Mouse (Mus musculus): Measurements from ENCODE around the gene Tnnt2.

The Tnnt2 gene

DNA sequence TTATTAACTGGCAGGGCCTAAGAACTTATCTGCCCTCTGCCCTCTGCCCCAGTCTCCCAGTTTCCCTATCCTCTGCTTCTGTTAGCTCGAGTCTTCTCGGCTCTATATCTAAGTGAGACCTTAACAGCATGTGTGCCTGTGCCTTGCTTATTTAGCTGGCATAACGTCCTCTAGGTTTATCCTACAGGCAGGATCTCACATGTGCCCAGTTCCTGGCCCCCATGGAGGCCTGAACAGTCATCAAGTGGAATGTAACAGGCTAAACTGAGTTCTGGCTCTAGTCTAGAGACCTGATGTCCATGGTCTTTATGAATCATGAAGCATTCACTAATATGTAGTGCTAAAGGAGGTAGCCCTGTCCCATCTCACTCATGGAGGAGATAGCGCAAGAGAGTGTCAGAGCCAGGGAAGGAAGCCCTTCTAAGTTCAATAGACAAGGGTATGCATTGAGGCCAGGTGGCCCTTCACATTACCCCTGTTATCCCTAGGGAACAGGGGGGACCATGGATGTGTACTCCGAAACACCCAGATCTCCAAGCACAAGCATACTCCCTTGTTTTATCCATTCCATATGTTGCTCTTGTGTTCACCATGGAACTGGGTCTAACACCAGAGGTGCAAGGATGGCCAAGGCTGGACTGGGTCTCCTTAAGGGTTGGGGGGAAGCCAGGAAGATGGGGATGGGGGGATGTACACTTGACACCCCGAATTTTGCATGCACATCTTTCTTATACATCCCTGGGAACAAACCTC, 18.6 kb downstream of the Tnnt2 start:
- no peak for DNase-seq (ENCODE audit: extremely low read depth, low read depth, low spot score)

DNA sequence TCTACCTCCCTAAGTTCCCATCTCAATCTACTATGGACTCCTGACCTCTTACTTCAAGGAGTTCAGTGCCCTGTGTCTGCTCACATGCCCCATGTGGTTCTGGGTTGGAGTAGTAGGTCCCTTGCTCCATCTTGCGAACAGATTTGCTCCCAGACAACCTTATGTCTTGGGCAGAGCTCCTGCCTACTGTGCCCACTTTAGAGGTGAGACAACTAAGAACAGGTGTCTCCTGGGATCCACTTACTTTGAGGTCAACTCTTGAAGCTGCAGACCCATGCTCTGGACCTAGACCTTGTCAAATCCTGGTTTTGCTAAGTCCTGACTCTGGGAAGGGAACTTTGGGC, 19.2 kb downstream of the Tnnt2 start:
- no peak for DNase-seq (ENCODE audit: extremely low read depth, low read depth, low spot score)

DNA sequence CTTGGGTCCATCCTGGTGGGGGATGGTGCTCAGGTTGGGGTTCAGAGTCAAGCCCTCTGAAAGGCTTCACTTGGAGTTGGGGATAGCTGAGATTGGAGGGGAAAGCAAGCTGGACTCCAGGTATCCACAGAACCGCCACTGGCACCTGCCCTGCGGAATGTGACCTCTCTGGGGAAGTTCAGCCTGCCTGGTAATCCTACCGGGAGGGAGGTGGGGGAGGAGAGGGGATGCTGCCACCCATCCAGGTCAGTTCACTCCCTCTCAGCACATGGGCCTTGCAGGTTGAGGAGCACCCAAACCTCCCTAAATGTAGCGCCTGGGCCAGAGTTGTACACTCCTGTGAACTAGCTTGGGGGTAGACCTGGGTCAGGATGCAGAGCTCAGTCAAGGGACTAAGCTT, 19.9 kb downstream of the Tnnt2 start:
- DNase-seq (ENCODE audit: extremely low read depth, low read depth, low spot score) = no peak

GRCm38 (mm10) chr1:135857137-135857775, 21.1 kb downstream of the Tnnt2 start:
- DNase-seq (ENCODE audit: extremely low read depth, low read depth, low spot score) = no peak

GRCm38 (mm10) chr1:135858533-135858932, 22.4 kb downstream of the Tnnt2 start:
- no peak for DNase-seq (ENCODE audit: extremely low read depth, low read depth, low spot score)

- no peak for DNase-seq (ENCODE audit: extremely low read depth, low read depth, low spot score)
Measured at GRCm38 (mm10) chr1:135861091-135861490, 24.9 kb downstream of the Tnnt2 start.

DNA sequence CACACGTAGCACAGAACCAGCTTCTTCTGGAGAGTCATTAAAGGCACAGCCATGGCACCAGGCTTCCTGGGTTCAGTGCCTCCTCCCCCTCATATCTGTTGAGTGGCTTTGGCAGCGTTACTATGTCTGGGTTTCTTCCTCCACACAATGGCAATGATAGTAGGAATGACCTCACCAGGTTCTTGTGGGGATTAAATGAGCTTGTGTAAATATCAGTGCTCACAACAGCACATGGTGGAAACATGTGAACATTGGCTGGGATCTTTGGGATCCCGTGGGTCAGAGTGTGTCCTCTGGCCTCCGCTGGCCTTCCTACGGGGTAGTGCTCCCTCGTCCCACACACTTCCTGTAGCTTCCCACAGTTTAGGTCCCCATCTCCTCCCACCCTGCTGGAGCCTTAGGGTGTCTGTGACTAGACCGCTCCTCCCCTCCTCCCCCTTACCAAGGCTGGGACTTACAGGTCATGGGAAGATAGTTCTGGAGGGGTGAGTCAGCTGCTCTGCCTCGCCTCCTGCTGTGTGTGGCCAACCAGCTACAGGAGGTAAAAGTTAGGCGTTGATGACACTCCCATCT, 25.9 kb downstream of the Tnnt2 start:
- DNase-seq (ENCODE audit: extremely low read depth, low read depth, low spot score) = peak; percentile 39

- DNase-seq (ENCODE audit: extremely low read depth, low read depth, low spot score) = no peak
Measured at GRCm38 (mm10) chr1:135862561-135862960, 26.4 kb downstream of the Tnnt2 start.

- no peak for DNase-seq (ENCODE audit: extremely low read depth, low read depth, low spot score)
Measured at GRCm38 (mm10) chr1:135863786-135864335, 27.7 kb downstream of the Tnnt2 start.

DNA sequence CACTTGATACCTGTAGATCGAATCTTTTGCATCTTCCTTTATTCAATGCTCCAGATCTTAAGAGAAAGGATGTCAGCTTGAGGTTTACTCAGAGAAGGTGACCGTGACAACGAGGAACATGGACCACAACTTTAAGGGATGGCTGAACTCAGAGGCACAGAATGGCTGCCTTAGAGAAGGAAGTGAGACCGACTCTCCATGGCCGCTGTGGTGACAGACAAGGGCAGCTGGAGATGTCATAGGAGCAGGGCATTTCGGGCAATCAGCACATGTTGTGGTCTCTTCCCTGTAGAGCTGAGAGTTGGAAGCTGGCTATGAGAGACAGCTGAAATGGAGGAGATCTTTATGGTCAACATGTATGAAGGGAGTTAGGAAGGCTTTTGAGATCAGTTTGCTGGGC, 28.7 kb downstream of the Tnnt2 start:
- no peak for DNase-seq (ENCODE audit: extremely low read depth, low read depth, low spot score)

- DNase-seq (ENCODE audit: extremely low read depth, low read depth, low spot score) = no peak
Measured at GRCm38 (mm10) chr1:135865518-135866194, 29.5 kb downstream of the Tnnt2 start.

DNA sequence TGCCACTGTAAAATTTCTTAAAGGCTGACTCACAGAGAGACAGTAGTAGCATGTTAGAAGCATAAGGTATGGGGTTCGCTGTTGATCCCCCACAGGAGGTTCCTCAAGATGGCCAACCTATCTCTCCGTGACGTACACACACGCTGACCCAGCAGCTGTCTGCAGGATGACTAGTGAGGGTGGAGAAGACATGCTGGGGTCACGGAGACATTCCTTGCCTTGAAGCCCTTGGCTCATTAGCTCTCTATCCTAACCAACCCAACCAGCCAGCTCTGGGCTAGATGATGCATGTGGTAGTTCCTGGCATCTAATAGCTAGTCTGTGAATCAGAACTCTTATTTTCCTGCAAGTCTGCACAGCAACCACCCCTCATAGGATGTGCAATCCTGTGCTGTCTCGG, 32.4 kb downstream of the Tnnt2 start:
- DNase-seq (ENCODE audit: extremely low read depth, low read depth, low spot score) = no peak

- no peak for DNase-seq (ENCODE audit: extremely low read depth, low read depth, low spot score)
Measured at GRCm38 (mm10) chr1:135872991-135873390, 36.8 kb downstream of the Tnnt2 start.

DNA sequence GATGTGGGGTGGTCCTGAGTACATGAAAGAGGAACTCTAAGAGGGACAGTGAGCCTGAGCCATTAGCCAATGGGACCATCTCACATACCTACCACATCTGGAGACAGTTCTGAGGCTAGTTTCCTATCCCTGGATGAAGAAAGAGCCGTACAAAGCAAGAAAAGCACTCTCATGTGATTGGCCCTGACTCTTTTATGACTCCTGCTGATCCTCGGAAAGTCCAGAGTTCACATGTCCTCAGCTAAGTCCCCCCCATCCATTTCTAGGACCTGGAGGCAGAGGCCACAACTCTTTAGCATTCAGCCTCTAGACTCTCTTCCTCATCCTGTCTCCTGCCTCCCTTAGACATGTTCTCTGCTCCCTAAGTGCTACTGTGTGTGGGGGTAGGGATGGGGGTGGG, 41.1 kb downstream of the Tnnt2 start:
- DNase-seq (ENCODE audit: extremely low read depth, low read depth, low spot score) = no peak

DNA sequence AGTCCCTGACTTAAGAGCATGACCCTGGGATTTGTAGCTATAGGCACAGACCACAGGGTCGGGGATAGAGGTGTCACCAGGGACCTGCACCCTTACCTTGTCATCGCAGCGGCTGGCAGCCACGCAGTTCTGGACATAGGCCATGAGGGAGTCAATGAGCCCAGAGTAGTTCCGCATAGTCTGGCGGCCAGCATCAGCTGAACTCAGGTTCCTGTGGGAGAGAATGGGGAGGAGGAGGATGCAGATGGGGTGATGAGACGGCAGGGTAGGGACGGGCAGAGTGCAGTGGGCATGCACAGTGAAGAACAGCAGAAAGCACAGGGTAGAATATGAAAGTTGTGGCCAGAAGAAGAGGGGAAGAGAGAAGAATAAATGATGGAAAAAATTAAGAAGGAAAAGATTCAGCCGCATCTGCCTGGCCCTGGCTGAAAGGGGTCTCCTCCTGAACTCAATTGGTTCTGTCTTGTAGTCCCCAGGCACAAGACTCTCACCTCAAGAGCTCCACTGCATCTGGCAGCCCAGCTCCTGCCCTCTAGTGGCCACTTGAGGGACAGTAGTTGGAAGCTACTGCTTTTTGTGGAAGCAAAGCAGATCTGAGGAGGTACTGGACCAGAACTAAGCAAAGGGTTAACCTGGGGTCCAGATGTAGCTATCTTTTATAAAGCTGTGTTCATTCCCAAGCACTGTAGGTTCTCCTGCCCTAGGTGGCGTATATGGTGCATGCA, 46.4 kb downstream of the Tnnt2 start:
- DNase-seq (ENCODE audit: extremely low read depth, low read depth, low spot score) = no peak

DNA sequence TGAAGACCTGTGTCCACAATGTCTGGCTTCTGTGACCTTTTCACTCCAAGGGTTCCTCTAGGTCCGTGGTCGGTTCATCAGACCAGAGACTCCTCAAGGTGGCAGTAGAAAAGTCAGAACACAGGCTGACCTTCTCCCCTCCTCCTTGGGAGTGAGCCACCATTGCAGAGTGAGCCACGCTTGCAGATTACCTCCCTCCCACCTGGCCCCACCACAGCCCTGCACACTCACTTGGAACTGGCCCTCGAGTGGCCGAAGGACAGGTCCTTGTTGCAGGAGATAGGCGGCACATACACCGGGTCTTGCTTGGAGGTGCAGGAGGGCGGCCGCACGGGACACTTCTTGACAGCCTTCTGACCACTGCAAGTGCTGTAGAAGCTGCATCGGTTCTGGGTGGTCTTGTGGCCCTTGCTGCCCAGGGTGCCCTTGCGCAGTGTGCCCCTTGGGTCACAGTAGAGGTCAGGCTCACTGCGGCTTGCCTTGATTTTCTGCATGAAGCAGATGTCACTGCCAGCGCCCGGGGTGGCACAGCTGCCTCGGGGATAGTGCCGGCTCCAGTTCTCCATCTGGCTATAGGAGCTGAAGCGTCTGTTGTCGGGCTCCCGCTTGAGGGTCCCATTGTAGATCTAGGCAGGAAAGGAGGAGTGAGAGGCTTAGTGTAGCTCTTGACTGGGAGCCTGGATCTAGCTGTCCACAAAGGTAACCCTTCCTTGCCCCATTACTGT, 53.5 kb downstream of the Tnnt2 start:
- no peak for DNase-seq (ENCODE audit: extremely low read depth, low read depth, low spot score)

DNA sequence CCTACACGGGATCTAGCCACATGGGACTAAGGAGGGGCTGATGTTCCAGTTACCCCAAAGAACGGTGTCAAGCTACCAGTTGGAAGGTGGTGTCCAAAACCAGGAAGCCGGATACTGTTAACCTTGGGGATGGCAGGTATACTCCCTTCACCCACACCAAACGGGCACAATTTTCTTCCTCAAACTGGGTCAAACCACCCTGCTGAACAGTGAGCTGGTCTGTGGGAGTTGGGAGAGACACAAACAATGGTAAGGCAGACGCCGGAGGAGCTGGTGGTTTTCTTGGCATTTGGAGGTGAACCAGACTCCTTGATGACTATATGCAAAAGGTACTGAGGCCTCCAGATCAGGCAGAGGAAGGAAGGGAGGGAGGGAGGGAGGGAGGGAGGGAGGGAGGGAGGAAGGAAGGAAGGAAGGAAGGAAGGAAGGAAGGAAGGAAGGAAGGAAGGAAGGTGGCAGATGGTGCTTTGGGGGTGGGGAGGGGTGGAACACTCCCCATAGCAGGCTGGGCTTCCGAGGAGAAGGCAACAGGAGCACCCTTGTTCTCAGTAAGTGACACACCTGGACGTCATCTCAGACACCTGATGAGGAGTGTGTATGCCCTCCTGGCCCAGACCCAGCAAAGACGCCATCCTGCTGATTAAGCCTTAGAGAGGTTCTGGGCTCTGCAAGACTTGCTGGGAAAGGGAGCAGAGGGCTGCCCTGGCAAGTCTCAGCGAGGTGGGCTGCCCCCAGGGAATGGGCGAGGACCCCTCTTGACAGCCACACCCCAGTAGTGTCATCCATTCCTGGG, 55.5 kb downstream of the Tnnt2 start:
- DNase-seq (ENCODE audit: extremely low read depth, low read depth, low spot score) = no peak

DNA sequence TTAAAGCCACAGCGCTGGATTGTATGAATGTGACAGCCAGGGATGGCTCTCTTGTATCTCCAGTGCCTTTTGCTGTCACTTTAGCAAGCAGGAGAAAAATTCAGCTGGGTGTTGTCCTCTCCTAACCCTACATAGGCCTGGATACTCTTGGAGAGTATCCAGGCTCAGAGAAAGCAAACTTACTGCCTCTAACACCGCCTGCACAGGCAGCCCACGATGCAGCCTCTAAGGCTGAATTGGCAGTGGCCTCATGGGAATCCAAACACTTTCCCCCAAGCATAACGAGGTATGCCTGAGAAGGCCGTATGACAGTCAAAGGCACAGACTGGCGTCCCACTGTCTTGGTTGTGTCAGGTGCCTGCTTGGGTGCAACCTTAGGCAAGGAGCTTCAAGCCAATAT, 56.1 kb downstream of the Tnnt2 start:
- DNase-seq (ENCODE audit: extremely low read depth, low read depth, low spot score) = no peak

DNA sequence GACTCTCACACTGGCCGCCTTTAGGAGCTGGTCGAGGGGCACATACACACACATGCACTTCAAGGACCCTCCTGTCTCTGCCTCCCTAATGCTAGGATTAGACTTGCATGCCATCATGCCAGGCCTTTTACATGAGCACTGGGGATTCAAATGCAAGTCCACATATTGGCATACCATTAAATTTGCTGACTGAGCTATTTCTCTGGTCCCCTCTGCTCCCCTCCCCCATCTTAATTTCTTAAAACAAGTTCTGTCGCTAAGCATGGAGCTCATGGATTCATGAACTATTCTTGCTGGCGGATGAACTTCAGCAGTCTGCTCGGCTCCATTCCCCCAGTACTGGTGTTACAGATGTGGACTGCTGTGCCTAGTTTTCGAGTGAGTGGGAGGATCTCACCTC, 56.6 kb downstream of the Tnnt2 start:
- no peak for DNase-seq (ENCODE audit: extremely low read depth, low read depth, low spot score)

DNA sequence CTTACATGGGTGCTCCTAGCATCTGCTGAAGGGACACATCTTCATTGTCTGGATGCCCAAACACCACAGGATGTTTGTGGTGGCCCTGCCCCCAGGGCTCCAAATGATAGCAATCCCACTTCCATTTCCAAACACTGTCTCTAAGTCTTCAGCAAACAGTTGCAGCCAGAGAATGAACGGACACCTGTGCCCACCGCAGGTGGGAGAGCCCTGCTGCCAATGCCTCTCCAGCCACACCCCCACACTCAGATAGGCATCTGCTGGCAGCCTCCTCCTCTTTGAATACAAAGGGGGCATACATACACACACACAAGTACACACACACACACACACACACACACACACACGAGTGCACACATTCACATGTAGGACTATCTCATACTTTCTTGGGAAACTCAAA, 57.2 kb downstream of the Tnnt2 start:
- DNase-seq (ENCODE audit: extremely low read depth, low read depth, low spot score) = no peak

Measured in fat pad, adult 2 months (tissue).